Mouse (Mus musculus) layer of hippocampus, adult 18-20 months (tissue): ENCODE measurements around the gene Mrpl19. TPM values are rescaled to one million over a fixed set of nuclear protein-coding genes. Genes with fewer than 3 reads are reported as not detected.
A peak's percentile ranks its signal among the peaks of the same experiment; 100 is the strongest.

Experiments
- DNase-seq, 2 experiments: peaks; one replicate each; pipeline ENCODE4 v3.0.0; 2022; ENCODE audit warnings: low spot score in 2 of 2
- long read RNA-seq: library from polyadenylated mRNA; stranded (forward); transcript quantifications from one replicate; pipeline ENCODE4 v2.0.0, GENCODE M21; 2021
- total RNA-seq, 2 experiments: library from RNA; stranded (reverse); gene quantifications; 2 replicates each; pipeline ENCODE4 v1.2.3; 2021

Gene Mrpl19
- total RNA-seq: 10 to 100 TPM; 33.9 to 38.3 TPM
- long read RNA-seq, full-length matches to known transcripts: 9 of 15 reads
- long read RNA-seq, partial matches to known transcripts: 0 of 15 reads
- long read RNA-seq, other reads (novel, unspliced or antisense): 6 of 15 reads

DNA sequence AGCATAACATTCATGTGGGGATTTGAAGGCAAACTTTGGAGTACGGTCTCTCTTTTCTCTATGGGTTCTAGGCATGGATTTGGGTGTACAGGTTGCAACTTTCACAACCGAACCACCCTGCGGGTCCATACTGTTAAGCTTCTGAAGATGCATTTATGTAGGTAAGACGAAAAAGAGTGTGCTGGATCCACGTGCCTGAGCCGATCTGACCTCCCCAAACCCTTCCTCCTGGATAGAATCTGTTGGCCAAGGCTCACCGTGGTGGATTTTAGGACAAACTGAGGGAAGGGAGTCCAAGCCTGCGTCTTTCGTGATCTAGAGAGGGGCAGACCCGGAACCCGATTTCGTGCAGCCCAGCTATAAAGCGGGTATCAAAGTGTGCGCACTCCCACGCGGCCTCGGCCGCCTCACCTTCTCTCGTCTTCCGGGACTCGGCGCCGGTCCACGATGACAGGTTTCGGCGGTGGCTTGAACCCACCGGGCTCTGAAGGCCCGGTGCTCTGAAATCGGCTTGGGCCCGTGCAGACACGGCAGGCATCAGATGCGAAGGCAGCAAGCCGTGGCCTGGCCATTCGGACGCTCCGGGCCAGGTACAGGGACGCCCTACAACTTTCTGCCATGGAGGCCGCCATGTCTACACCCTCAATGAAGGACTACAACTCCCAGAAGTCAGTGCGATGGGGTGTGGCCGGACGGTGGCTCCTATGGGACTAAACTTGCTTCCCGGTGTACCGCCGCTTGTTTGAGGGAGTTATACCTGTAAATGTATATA, at the start of gene Mrpl19:
Mrpl19 (minus strand) TSS at position 663 of the 772 bp plus-strand sequence.
- peak; percentile 92 to 97 for DNase-seq

DNA sequence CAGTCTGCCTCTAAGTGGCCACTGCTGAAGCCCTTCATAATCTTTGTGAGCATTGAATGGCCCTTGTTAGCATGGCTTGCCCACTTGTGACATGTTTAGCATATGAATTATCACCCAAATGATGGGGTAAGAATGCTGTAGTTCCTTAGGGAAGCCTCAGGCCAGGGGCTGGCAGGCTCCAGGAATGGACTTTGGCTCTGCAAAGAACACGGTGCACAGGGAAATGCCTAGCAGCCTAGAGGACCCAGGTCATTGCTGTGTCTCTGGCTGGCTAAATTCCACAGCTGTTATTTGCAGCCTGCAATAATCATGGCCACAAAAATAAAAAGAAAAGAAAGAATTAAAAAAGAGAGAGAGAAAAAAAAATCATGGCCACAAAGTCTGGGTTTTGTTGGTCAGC, 46.6 kb upstream of the Mrpl19 start:
- no peak for DNase-seq

DNA sequence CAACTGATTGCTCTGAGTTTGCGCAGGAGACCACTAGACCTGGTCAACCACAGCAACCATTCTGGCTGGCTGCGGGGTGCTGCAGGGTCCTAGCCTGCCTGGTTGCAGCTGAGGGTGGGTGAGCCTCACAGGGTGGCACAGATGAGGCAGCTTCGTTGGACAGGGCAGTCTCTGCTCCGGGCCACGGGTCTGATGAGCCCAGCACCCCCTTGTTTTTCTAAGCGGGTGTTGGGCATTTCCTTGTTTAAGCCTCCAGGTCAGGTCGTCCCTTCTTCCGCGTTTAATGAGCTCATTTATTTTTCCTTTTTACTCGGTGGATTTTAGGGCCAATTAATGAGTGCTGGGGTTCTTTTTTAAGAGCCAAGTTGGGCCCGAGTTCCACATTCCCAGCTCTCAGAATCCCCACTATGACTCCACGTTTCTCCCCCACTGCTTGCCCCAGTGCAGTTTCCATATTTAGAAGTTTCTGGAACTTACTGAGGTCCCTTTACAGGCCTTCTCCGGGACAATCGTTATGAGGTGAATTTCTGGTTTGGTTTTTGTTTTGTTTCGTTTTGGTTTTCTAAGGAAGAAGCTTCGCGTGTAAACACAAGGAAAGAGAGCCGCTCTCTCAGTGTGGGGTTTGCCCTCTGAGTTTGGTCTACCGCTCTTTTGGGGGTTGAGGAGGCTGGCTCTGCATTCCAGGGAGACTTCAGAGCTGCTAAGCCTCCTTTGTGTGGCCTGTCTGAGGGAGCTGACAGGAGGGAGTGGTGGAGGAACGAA, 24.5 kb upstream of the Mrpl19 start:
- DNase-seq: peak in 1 of 2 experiments; percentile 42

GRCm38 (mm10) chr6:81988341-81988740, 22.6 kb upstream of the Mrpl19 start:
- no peak for DNase-seq

- DNase-seq: peak in 1 of 2 experiments; percentile 62
These were observed 21.8 kb upstream of the Mrpl19 start for GRCm38 (mm10) chr6:81987580-81987979.

DNA sequence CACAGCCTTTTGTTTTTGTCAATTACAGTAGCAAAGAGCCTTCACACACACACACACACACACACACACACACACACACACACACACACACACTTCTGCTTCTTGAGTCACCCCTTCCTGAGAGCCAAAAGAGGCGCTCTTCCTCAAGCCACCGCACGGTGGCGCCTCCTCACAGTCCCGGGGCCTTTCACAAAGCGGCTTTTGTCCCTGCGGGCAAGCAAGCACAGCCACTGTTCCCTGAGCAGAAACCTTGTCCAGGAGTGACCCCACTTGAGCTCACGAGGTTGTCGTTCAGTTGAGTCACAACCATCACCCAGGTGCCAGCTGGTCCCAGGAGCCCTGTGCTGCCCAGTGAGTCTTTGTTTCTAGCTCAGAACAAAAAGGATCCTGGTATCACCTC, 21.3 kb upstream of the Mrpl19 start:
- peak; percentile 49 to 85 for DNase-seq

- DNase-seq: peak in 1 of 2 experiments; percentile 0
These were observed 20.8 kb upstream of the Mrpl19 start for GRCm38 (mm10) chr6:81986599-81986998.

- peak in 1 of 2 experiments; percentile 0 for DNase-seq
These were observed 20.4 kb upstream of the Mrpl19 start for GRCm38 (mm10) chr6:81986171-81986570.

GRCm38 (mm10) chr6:81979286-81979685, 13.5 kb upstream of the Mrpl19 start:
- no peak for DNase-seq

DNA sequence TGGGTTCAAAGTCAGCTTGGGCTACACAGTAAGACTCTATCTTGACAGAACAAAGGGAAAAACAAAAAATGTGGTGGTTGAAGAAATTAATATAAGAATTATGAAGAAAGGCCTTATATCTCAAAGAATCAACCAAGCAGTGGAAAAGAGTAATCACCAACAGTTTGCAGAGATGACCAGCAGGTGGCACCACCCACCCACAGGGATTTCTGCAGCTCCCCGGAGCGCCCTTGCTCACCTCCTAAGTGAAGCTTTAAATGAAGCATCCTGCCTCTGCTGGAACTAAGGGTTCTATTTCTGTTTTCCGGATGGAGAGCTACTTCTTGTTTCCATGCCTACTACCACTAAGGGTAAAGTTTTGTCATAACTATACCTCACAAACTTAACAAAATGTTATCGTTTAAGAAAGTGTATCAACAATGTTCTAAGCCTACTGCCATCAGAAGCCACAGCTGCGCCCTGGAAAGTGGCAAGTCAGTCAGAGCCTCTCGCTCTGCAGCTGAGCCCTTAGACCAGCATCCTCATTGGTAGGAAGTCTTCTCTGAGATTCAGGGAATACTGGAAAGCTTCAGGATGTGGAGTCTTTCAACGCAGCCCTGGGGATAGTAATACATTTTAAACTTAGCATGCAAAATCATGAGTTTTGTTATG, 10.3 kb upstream of the Mrpl19 start:
- DNase-seq: peak; percentile 63 to 87

GRCm38 (mm10) chr6:81972595-81972994, 6.8 kb upstream of the Mrpl19 start:
- DNase-seq: no peak

- no peak for DNase-seq
These were observed 5.4 kb upstream of the Mrpl19 start for GRCm38 (mm10) chr6:81971196-81971595.

- no peak for DNase-seq
These were observed 348 bp upstream of the Mrpl19 start for GRCm38 (mm10) chr6:81966068-81966544.

- DNase-seq: no peak
These were observed 5.5 kb downstream of the Mrpl19 start for GRCm38 (mm10) chr6:81960284-81960683.

DNA sequence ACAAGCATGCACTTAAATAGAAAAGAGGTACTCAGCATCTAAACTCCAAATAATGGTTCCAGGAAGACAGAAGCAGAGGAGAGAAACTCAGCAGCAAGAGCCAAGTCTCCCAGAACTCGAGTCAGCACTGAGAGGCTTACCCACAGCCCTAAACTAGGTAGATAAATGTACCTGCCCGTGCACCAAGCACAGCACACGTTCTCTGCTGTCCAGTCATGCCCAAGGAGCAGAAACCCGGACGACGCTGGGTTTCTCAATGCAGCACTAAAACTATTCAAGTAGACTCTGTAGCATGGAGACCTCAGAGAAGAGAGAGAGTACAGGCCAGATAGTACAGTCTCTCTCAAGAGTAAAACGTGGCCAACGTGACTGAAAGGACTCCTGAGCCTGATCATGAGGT, 5.9 kb downstream of the Mrpl19 start:
- no peak for DNase-seq

DNA sequence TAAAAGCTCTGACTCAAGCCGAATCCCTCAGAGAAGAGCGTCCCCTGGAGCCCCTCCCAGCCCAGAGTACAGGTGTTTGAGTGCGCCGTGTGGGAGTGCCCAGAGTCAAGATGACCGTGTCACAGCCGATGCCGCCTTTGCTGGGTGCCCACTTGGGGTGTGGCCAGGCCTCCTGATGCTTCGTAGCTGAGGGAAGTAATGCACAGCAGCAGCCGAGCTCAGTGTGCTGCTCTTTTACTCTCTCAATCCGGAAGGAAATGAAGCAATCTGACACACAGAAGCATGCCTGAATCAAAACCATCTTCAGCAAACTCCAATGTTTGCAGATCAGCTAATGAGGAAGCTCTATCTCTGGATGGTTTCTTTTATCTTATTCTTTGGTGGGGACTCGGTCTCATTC, 7.8 kb downstream of the Mrpl19 start:
- no peak for DNase-seq

- no peak for DNase-seq
These were observed 9.4 kb downstream of the Mrpl19 start for GRCm38 (mm10) chr6:81956399-81956798.

- no peak for DNase-seq
These were observed 10.6 kb downstream of the Mrpl19 start for GRCm38 (mm10) chr6:81955133-81955532.

DNA sequence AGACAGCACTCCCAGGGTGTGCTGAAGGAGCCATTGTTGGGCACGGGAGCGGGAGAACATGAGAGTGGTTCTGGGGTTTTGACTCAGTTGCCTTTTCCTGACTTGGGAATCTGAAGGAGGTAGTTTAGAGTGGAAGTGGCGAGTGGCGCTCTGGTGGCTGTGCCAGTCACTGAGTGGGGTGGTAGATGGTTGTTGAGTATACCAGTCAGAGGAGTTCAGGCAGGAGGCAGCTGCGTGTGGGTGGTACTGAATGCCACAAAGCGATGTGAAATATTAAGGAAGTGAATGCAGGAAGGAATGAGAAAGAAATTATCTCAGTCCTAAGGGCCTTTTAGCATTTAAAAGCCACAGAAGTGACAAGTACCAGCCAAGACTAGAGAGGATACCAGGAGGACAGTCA, 18.9 kb downstream of the Mrpl19 start:
- peak in 1 of 2 experiments; percentile 53 for DNase-seq

DNA sequence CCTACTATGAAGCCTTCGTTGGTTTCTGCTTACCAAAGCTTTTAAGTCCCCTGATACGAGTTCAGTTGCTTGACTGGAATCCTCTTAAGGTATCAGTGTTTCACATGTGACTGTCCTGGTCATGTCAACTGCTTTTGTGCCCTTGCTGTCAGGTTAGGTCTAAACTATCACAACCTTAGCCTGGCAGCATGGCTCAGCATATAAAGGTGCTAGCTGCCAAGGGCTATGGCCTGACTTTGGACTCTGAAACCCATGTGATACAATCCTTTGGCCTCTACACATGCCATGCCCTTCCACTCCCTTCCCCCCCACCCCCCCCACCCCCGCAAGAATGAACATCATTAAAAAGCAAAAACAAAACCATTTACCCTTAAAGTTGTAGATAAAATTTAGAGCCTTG, 21.3 kb downstream of the Mrpl19 start:
- no peak for DNase-seq

DNA sequence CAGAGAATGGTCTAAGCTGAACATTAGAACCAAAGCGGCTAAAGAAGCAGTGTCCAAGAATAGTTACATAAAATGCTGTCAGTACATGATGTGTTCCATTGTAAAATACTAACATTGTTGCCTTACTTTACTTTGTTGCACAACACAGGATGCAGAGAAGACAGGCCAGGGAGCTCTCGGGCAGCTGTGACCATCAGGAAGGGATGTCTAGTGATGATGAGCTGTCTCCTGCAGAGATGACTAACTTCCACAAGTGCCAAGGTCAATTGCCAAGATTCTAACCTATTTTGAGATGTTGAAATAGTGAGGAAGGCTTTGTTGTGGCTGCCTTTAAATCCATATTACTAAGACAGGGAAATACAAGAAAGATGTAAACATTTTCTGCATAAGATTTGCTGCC, 22.5 kb downstream of the Mrpl19 start:
- DNase-seq: no peak

DNA sequence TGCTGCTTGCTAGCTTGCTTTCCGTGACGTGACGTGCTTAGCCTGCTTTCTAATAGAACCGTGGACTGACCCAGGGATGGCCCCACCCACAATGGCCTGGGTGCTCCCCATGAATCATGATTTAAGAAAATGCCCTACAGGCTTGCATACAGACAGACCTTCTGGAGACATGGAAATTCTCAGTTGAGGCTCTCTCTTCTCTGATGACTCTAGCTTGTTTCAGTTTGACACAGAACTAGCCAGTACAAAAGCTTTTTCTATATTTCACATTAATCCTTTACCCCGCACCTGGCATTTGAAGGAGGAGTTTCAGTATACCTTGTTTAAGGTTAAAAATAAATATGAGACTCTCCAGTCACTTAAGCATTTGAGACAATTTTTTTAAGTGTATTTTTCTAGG, 24.0 kb downstream of the Mrpl19 start:
- DNase-seq: no peak
